Mouse (Mus musculus) retina, embryonic 14.5 days (tissue): ENCODE measurements at regions not wholly inside any gene's neighbourhood (a gene's known extent, or its start where the extent isn't known, plus 50 kb on each side); places are given as distances from the start of the nearest gene placed in this dataset.

Experiments used
- DNase-seq: peaks from one replicate; pipeline ENCODE4 v3.0.0-alpha.2; 2015; ENCODE audit warnings: low spot score

GRCm38 (mm10) chr2:142560896-142561500 lies 340.3 kb downstream of the Kif16b start:
- peak; percentile 7 for DNase-seq

- DNase-seq: no peak
Observed at GRCm38 (mm10) chr2:142560400-142560799, 340.9 kb downstream of the Kif16b start.

DNA sequence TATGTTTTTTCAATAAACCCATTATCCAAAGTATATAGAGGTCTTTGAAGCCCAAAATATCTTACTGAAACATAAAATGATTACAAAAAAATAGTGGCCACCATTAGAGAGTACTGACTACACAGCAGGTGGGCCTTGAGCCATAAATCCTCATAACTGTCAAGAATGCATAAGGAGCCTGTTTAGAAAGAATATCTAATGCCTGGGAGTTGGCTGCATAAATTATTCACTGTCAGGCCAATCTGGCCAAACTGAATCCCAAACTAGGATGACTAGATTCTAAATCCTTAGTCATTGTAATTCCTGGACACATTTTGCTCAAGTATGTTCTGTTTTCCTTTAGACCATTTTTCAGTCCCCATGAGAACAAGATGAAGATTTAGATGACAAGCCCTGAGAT lies 341.4 kb downstream of the Kif16b start:
- no peak for DNase-seq

DNA sequence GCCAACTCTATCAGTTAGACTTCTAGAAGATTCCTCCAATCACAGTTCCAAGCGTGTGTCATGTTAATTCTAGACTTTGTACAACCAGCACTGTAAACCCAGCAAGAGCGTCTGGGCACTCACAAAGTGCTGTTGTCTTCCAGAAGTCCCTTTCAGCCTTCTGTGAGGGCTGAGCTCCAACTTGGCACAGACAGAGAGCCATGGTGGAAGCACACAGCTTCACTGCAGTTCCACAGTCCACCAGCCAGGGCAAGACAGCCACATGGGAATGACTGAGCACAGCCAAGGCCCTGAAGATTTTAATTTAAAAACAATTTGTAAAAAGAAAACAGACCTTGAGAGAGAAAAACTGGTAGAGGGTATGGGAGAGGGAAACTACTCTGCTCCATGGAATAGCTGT lies 346.5 kb downstream of the Kif16b start:
- DNase-seq: no peak

DNA sequence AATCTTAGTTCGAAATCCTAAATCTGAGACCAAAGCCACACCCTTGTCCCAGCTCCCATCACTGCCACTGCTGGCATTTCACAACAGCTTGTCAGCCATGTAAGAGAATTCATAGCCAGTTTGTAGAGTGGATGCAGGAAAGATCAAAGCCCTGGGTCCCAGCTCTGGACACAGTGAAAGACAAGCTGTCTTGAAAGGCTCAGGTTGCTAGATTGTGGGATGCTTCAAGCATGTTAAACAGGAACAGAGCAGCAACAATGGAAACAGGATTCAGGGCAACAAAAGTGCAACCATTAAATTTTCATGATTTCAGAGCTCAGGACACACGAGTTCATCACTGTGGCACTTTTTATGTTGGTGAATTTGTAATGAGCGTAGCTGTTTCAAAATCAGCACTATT lies 349.6 kb downstream of the Kif16b start:
- no peak for DNase-seq

DNA sequence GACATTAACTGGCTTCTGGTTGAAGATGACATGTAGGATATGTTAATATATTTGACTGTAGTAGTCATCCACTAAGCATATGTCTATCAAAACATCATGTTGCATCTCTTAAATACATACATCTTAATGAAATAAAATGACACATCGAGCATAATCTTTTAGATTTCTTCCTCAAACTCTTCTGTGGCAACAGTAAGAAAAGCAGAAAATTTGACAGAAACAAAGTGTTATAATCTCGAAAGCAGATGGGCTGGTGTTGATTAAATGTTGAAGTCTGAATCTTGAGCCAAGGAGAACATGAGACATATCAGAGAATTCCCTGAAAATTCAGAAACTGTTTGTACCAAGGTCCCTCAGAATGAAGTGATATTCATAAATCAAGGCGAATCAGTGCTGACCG lies 352.6 kb downstream of the Kif16b start:
- DNase-seq: no peak

DNA sequence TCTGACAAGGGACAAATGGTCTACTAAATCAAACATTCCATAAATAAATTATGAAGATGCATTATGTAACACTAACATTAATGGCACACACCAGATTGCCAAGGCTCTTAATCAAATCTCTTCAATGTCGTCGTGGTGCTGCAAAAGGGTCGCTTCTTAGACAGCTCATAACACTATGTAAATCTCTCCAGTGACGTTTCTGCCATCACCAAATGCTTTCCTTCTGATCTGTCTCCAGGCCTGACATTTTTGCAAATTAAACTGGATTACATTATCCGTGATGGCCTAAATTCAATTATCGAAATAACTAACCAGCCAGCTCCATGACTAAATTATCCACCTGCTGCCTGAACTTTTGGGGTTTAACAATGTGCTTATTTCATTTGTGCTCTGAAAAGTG lies 356.4 kb downstream of the Kif16b start:
- DNase-seq: no peak

- no peak for DNase-seq
Observed at GRCm38 (mm10) chr2:142539980-142540379, 361.4 kb downstream of the Kif16b start.

- no peak for DNase-seq
Observed at GRCm38 (mm10) chr2:142533555-142533954, 367.8 kb downstream of the Kif16b start.

DNA sequence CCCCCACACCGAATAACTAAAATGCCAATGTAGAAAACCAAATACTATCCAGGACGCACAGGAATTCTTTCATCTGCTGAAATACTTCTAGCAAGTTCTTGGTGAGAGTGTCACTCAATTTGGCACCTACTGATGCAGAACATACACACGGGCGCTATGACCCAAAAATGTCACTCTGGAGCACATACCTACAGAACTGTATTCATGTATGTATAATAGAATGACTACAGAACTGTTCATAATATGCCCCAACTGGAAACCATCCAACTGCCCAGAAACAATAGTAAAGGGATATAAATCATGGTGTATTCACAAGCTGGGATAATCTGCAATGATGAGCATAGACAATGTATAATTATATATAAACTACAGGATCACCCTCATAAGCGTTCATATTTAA lies 378.9 kb downstream of the Kif16b start:
- peak; percentile 52 for DNase-seq

- DNase-seq: no peak
Observed at GRCm38 (mm10) chr2:142517731-142518130, 383.6 kb downstream of the Kif16b start.

DNA sequence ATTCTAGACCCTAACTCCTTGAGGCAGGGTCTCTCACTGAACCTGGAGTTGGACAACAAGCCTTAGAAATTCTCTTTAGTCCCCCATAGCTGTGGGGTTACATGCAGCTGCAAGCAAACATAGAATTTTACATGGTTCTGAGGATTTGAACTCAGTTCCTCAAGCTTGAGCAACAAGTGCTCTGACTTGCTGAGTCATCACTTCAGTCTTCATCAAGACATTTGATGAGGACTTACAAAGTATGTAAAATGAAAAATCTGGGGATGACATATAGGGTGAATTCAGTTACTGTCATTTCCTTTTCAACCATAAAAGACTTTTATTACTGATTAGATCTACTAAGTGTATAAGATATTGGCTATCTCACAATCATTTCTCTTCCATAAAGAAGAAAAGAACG lies 396.1 kb downstream of the Kif16b start:
- DNase-seq: no peak
